Mouse (Mus musculus): ENCODE data around the gene Fbxl21. TPM values are rescaled to one million over a fixed set of nuclear protein-coding genes. Genes with fewer than 3 reads are reported as not detected.

The Fbxl21 gene
- polyA plus RNA-seq, 1 experiment from 2014 or later = 1.7 TPM

- WGBS = 42% methylated on average over 4 of the region's 4 CpGs
- H3K27me3 ChIP-seq (ENCODE audit: insufficient read depth, low read length) = no peaks in the 10 kb centered on the region
- no peak for ATAC-seq (ENCODE audit: insufficient read depth)
These were observed 27.1 kb downstream of the Fbxl21 start for GRCm38 (mm10) chr13:56549364-56549763.

DNA sequence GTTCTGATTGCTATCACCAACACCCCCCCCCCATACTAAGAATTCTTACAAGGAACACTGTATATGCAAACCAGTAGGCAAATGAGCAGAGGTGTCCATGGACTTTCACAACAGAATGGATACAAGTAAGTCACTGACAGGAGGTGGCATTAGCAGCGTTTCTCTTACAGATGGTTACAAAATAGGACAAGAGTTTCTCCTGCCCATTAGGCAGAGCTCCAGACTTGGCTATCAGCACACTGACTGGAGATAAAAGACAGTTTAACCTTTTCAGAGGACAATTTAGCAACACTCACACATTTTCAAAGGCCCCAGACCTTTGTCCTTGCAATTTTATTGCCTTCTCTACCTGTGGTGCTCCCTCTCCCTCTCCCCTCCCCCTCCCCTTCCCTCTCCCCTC is 28.3 kb downstream of the Fbxl21 start:
- ATAC-seq (ENCODE audit: insufficient read depth) = no peak
- Histone ChIP-seq H3K9me3 (ENCODE audit: low read depth, low read length) (no peaks in the 10 kb centered on the region), H3K27ac (ENCODE audit: low read depth) (no peak overlapping the region), H3K27me3 (ENCODE audit: insufficient read depth, low read length) (no peaks in the 10 kb centered on the region), H3K4me1 (ENCODE audit: insufficient read depth) (no peaks in the 10 kb centered on the region), H3K4me2 (no peak overlapping the region), H3K4me3 (ENCODE audit: low read depth, low read length) (no peak overlapping the region), H3K36me3 (ENCODE audit: insufficient read depth) (no peaks in the 10 kb centered on the region), H3K9ac (no peak overlapping the region)
- DNase-seq = no peak
- 11% methylated on average over 1 of the region's 1 CpGs for WGBS
- no peak for TF ChIP-seq CTCF (IDR thresholded peaks at IDR 0.05; ENCODE audit: low read depth)

More at GRCm38 (mm10) chr13:56549364-56549763, 27.1 kb downstream of the Fbxl21 start:
- Histone ChIP-seq H3K9ac (no peak overlapping the region), H3K4me3 (ENCODE audit: low read depth, low read length) (no peak overlapping the region), H3K9me3 (ENCODE audit: low read depth, low read length) (no peaks in the 10 kb centered on the region), H3K36me3 (ENCODE audit: insufficient read depth) (no peaks in the 10 kb centered on the region), H3K27ac (ENCODE audit: low read depth) (no peak overlapping the region), H3K4me1 (ENCODE audit: insufficient read depth) (no peaks in the 10 kb centered on the region), H3K4me2 (no peak overlapping the region)
- TF ChIP-seq CTCF (IDR thresholded peaks at IDR 0.05; ENCODE audit: low read depth) = no peak
- DNase-seq = peak; percentile 27

DNA sequence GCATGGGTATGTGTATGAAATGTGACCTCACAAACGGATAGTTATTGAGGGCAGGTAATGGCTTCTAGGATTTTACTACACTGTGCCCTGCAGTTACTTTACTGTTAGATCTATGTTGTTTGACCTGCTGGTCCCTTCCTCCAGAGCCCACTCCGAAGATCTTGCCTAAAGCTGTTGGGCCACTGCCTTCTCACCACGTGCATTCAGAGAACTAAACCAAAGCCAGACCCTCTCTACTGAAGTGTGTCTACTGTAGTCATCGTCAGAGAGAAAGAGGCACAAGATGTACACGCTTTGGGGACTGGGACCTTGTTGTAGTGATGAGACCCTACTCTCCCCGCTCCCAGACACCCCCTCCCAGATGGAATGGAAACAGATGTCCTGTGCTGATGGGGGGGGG is 29.4 kb downstream of the Fbxl21 start:
- no peak overlapping the region for H3K9ac ChIP-seq
- H3K27ac ChIP-seq (ENCODE audit: low read depth) = no peak overlapping the region
- no peak for TF ChIP-seq CTCF (IDR thresholded peaks at IDR 0.05; ENCODE audit: low read depth)
- no peak overlapping the region for H3K4me3 ChIP-seq (ENCODE audit: low read depth, low read length)
- no peaks in the 10 kb centered on the region for H3K27me3 ChIP-seq (ENCODE audit: insufficient read depth, low read length)
- 76% methylated on average over 6 of the region's 6 CpGs for WGBS
- H3K9me3 ChIP-seq (ENCODE audit: low read depth, low read length) = no peaks in the 10 kb centered on the region
- H3K36me3 ChIP-seq (ENCODE audit: insufficient read depth) = no peaks in the 10 kb centered on the region
- ATAC-seq (ENCODE audit: insufficient read depth) = no peak
- H3K4me1 ChIP-seq (ENCODE audit: insufficient read depth) = no peaks in the 10 kb centered on the region
- H3K4me2 ChIP-seq = no peak overlapping the region
- DNase-seq = no peak

DNA sequence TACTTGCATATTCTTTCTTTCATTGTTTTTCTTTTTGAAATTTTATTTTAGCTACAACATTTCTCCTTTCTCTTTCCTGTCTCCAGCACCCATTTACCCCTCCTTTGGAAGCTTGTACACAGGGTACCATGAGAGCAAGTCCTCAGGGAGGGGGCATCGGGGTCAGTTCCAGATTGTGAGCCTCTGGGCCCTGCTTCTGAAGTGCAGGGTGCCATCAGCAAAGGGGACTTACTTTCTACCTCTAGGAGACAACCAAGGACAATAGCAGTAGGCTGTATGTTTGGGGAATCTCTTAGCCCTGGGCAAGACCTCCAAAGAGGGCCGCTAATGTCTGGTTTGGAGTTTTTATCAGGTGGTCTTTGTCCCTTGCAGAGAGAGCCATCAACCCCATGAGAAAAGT is 31.7 kb downstream of the Fbxl21 start:
- TF ChIP-seq CTCF (IDR thresholded peaks at IDR 0.05; ENCODE audit: low read depth) = no peak
- no peak for ATAC-seq (ENCODE audit: insufficient read depth)
- no peak overlapping the region for H3K9ac ChIP-seq
- H3K27me3 ChIP-seq (ENCODE audit: insufficient read depth, low read length) = no peaks in the 10 kb centered on the region
- H3K9me3 ChIP-seq (ENCODE audit: low read depth, low read length) = no peaks in the 10 kb centered on the region
- no peaks in the 10 kb centered on the region for H3K36me3 ChIP-seq (ENCODE audit: insufficient read depth)
- DNase-seq = no peak
- no peak overlapping the region for H3K27ac ChIP-seq (ENCODE audit: low read depth)
- no peak overlapping the region for H3K4me2 ChIP-seq
- H3K4me1 ChIP-seq (ENCODE audit: insufficient read depth) = no peaks in the 10 kb centered on the region
- no peak overlapping the region for H3K4me3 ChIP-seq (ENCODE audit: low read depth, low read length)
- WGBS = 53% methylated on average over 2 of the region's 2 CpGs

- H3K4me2 ChIP-seq = no peak overlapping the region
- 5% methylated on average over 2 of the region's 2 CpGs for WGBS
- peak; percentile 71 for TF ChIP-seq CTCF (IDR thresholded peaks at IDR 0.05; ENCODE audit: low read depth)
- no peaks in the 10 kb centered on the region for H3K4me1 ChIP-seq (ENCODE audit: insufficient read depth)
- H3K4me3 ChIP-seq (ENCODE audit: low read depth, low read length) = no peak overlapping the region
- no peak overlapping the region for H3K9ac ChIP-seq
- H3K36me3 ChIP-seq (ENCODE audit: insufficient read depth) = no peaks in the 10 kb centered on the region
- no peaks in the 10 kb centered on the region for H3K9me3 ChIP-seq (ENCODE audit: low read depth, low read length)
- DNase-seq = peak; percentile 78
- ATAC-seq (ENCODE audit: insufficient read depth) = peak; percentile 48; the same call in 1 of the 2 replicates
- no peaks in the 10 kb centered on the region for H3K27me3 ChIP-seq (ENCODE audit: insufficient read depth, low read length)
- no peak overlapping the region for H3K27ac ChIP-seq (ENCODE audit: low read depth)
These were observed 32.1 kb downstream of the Fbxl21 start for GRCm38 (mm10) chr13:56554409-56554808.

DNA sequence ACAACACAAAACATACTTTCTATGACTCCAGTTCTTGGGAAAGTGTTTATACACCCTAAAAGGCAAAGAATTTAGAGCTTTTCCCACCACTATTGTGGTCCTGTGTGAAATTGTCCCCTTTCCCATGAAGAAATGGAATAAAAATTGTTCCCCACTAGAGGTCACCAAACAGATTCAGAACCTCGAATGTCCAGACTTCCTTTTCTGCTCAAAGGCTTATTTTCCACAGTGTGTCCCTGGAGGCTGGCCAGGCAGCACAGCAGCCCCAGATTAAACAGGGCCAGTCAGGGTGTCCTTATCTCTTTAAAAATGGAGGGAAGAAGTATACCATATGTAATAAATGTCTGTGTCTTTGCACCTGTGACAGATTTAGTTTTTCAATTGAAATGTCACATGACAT is 33.7 kb downstream of the Fbxl21 start:
- H3K27ac ChIP-seq (ENCODE audit: low read depth) = no peak overlapping the region
- ATAC-seq (ENCODE audit: insufficient read depth) (0 out of 2 replicates have a peak, but pooled peaks have one; percentile 54), DNase-seq (peak; percentile 92)
- H3K9me3 ChIP-seq (ENCODE audit: low read depth, low read length) = no peaks in the 10 kb centered on the region
- no peak overlapping the region for H3K9ac ChIP-seq
- no peaks in the 10 kb centered on the region for H3K36me3 ChIP-seq (ENCODE audit: insufficient read depth)
- H3K4me1 ChIP-seq (ENCODE audit: insufficient read depth) = no peaks in the 10 kb centered on the region
- TF ChIP-seq CTCF (IDR thresholded peaks at IDR 0.05; ENCODE audit: low read depth) = peak; percentile 68
- WGBS = 0% methylated on average over 1 of the region's 1 CpGs
- H3K4me2 ChIP-seq = no peak overlapping the region
- H3K4me3 ChIP-seq (ENCODE audit: low read depth, low read length) = no peak overlapping the region
- no peaks in the 10 kb centered on the region for H3K27me3 ChIP-seq (ENCODE audit: insufficient read depth, low read length)

DNA sequence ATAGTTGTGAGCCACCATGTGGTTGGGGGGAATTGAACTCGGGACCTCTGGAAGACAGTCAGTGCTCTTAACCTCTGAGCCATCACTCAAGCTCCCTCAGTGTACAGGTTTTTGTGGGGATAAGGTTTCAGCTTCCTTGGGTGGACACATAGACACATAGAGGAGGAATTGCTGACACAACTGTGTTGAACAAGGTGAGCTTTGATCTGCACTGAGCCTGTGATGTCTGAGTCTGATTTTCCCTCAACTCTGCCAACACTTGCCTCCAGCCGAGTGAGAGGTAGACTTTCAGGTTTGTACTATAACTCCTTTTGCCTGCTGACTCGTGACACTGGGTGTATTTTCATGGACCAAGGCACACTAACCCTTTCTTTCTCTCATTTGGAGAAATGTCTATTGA is 34.4 kb downstream of the Fbxl21 start:
- Histone ChIP-seq H3K27me3 (ENCODE audit: insufficient read depth, low read length) (no peaks in the 10 kb centered on the region), H3K4me2 (no peak overlapping the region), H3K4me1 (ENCODE audit: insufficient read depth) (no peaks in the 10 kb centered on the region), H3K27ac (ENCODE audit: low read depth) (no peak overlapping the region), H3K9me3 (ENCODE audit: low read depth, low read length) (no peaks in the 10 kb centered on the region), H3K36me3 (ENCODE audit: insufficient read depth) (no peaks in the 10 kb centered on the region), H3K9ac (no peak overlapping the region), H3K4me3 (ENCODE audit: low read depth, low read length) (no peak overlapping the region)
- DNase-seq (no peak), ATAC-seq (ENCODE audit: insufficient read depth) (no peak)
- no peak for TF ChIP-seq CTCF (IDR thresholded peaks at IDR 0.05; ENCODE audit: low read depth)
- whole genome bisulfite sequencing = 70% methylated on average over 3 of the region's 3 CpGs

DNA sequence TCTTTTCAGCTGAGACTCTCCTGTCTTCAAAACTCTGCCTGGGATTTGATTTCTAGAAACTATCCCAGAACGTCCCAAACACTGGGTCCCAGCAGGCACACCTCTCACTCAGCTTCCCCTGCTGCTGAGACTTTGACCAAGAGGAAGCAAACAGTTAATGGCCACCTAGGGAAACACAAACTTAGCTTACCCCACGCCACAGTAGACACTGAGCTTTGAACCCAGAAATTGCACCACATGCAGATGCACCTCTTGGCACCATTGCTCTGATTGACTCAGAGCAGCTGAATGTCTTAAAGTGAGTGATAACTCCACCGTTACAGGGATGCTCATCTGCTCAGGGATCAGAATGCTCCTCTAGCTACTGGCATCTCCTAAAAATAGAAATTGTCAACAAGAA is 36.5 kb downstream of the Fbxl21 start:
- no peak for DNase-seq
- ATAC-seq (ENCODE audit: insufficient read depth) = no peak
- Histone ChIP-seq H3K4me3 (ENCODE audit: low read depth, low read length) (no peak overlapping the region), H3K36me3 (ENCODE audit: insufficient read depth) (no peaks in the 10 kb centered on the region), H3K9ac (no peak overlapping the region), H3K9me3 (ENCODE audit: low read depth, low read length) (no peaks in the 10 kb centered on the region), H3K4me2 (no peak overlapping the region), H3K27ac (ENCODE audit: low read depth) (no peak overlapping the region), H3K27me3 (ENCODE audit: insufficient read depth, low read length) (no peaks in the 10 kb centered on the region), H3K4me1 (ENCODE audit: insufficient read depth) (no peaks in the 10 kb centered on the region)
- TF ChIP-seq CTCF (IDR thresholded peaks at IDR 0.05; ENCODE audit: low read depth) = no peak
- WGBS = 46% methylated on average over 3 of the region's 3 CpGs
